Mouse (Mus musculus) cerebellum, adult 2 months (tissue): Measurements from ENCODE around the gene Nupr1.

Experiments
- CTCF ChIP-seq: fragments of 200-500 bp; IDR thresholded peaks from 2 replicates; pipeline ENCODE4 v1.5.1; 2011; ENCODE audit warnings: low read depth, mild to moderate bottlenecking, control low read depth, low read length, moderate library complexity, borderline replicate concordance; ENCODE audit not compliant: insufficient read depth
- POLR2A ChIP-seq: fragments of 200-500 bp; IDR thresholded peaks from 2 replicates; pipeline ENCODE4 v1.6.1; 2011; ENCODE audit warnings: low read length, control low read depth, borderline replicate concordance; ENCODE audit not compliant: insufficient read depth

DNA sequence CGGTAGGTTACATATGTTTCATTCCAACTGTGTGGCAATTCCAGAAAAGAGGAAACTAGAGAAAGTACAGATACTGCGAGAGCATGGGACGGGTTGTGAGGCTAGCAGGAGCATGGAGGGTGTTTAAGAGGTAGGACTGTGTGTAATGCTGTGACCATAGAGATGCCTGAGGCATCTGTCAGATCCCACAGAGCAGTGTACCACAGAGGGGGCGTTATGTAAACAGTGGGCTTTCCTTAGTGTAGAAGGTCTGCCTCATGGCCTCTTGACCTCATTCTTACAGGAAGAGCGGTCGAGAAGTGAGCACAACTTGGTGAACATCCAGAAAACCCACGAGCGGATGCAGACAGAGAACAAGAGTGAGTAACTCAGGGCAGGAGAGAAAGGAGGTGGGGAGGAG, 33.0 kb upstream of the Nupr1 start:
- TF ChIP-seq CTCF: no peak
- no peak for TF ChIP-seq POLR2A
